Mouse (Mus musculus): ENCODE results near the gene Gjd3. TPM values are rescaled to one million over a fixed set of nuclear protein-coding genes. Genes with fewer than 3 reads are reported as not detected.

The Gjd3 gene
- polyA plus RNA-seq, 1 experiment: not detected

GRCm38 (mm10) chr11:98964201-98964615 lies 18.6 kb downstream of the Gjd3 start:
- Histone ChIP-seq H3K4me3 (ENCODE audit: insufficient read depth, low read length) (peak overlapping the region; percentile 23), H3K27ac (ENCODE audit: insufficient read depth, low read length) (peak overlapping the region; percentile 45), H3K4me1 (ENCODE audit: control insufficient read depth, insufficient read depth, low read length) (peaks cover 31% of the 10 kb centered on the region)
- no peak for TF ChIP-seq POLR2A (IDR thresholded peaks at IDR 0.05; ENCODE audit: low read depth, low read length)
- no peak for TF ChIP-seq CTCF (IDR thresholded peaks at IDR 0.05; ENCODE audit: borderline replicate concordance, insufficient read depth, low read length)

- peak overlapping the region; percentile 82 for H3K4me3 ChIP-seq (ENCODE audit: insufficient read depth, low read length)
- peak overlapping the region; percentile 76 for H3K27ac ChIP-seq (ENCODE audit: insufficient read depth, low read length)
- H3K4me1 ChIP-seq (ENCODE audit: control insufficient read depth, insufficient read depth, low read length): peaks cover 23% of the 10 kb centered on the region
- TF ChIP-seq CTCF (IDR thresholded peaks at IDR 0.05; ENCODE audit: borderline replicate concordance, insufficient read depth, low read length) (no peak), POLR2A (IDR thresholded peaks at IDR 0.05; ENCODE audit: low read depth, low read length) (no peak)
Measured at GRCm38 (mm10) chr11:98963191-98964021, 19.4 kb downstream of the Gjd3 start.

DNA sequence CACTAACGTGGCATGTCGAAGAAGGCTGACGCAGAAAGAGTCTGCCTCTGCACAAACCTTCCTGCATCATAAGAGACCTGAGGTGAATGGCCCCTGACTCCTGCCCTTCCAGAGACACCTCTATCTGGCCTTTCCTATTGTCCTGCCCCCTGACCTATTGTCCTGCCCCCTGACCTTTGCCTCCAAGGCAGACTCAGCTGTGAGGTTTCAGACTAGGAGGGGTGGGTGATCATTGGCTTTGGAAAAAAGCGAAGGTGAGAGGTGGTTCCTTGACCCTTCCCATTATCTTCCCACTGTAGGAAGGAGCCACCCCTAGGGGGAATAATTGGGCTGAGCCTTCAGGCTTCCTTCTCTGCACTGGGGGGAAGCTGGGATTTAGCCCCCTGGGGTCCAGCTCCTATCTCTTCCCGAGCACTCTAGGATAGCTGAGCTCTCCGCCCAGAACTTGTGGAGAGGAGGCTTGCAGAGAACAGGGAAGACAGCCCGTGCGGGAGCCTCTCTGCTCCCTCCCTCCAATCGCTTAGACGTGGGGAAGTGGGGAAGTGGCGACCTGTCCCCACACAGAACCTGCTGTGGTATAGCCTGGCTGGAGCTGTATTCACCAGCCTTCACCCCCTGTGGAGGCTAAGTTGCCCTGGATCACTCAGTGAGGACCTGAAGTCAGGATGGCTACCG lies 20.3 kb downstream of the Gjd3 start:
- Histone ChIP-seq H3K4me3 (ENCODE audit: insufficient read depth, low read length) (peak overlapping the region; percentile 82), H3K27ac (ENCODE audit: insufficient read depth, low read length) (peak overlapping the region; percentile 76), H3K4me1 (ENCODE audit: control insufficient read depth, insufficient read depth, low read length) (peaks cover 17% of the 10 kb centered on the region)
- TF ChIP-seq POLR2A (IDR thresholded peaks at IDR 0.05; ENCODE audit: low read depth, low read length): no peak
- TF ChIP-seq CTCF (IDR thresholded peaks at IDR 0.05; ENCODE audit: borderline replicate concordance, insufficient read depth, low read length): no peak

DNA sequence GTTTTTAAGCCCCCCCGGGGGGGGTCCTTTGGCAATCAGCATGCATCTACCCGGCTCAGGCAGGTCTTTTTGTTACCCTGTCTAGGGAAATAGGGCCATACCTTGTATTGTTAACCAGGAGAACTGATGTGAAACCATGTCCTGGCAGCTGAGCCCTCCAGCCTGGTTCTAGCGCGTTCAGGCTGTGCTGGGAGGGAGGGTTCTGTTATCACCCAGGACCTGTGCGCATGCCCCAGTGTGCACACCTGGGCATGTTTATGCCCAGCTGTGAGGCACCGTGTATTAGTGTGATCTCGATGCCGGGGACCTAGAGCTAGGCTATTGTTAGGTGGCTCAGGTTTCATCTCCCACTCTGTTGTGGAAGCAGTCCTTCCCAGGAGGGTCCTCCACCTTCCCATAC lies 21.1 kb downstream of the Gjd3 start:
- Histone ChIP-seq H3K4me1 (ENCODE audit: control insufficient read depth, insufficient read depth, low read length) (peaks cover 17% of the 10 kb centered on the region), H3K27ac (ENCODE audit: insufficient read depth, low read length) (peak overlapping the region; percentile 76), H3K4me3 (ENCODE audit: insufficient read depth, low read length) (peak overlapping the region; percentile 82)
- TF ChIP-seq POLR2A (IDR thresholded peaks at IDR 0.05; ENCODE audit: low read depth, low read length) (no peak), CTCF (IDR thresholded peaks at IDR 0.05; ENCODE audit: borderline replicate concordance, insufficient read depth, low read length) (no peak)

- Histone ChIP-seq H3K27ac (ENCODE audit: insufficient read depth, low read length) (peak overlapping the region; percentile 76), H3K4me3 (ENCODE audit: insufficient read depth, low read length) (peak overlapping the region; percentile 82), H3K4me1 (ENCODE audit: control insufficient read depth, insufficient read depth, low read length) (peaks cover 12% of the 10 kb centered on the region)
- peak; percentile 60; the same call in 1 of the 2 replicates for TF ChIP-seq POLR2A (IDR thresholded peaks at IDR 0.05; ENCODE audit: low read depth, low read length)
- TF ChIP-seq CTCF (IDR thresholded peaks at IDR 0.05; ENCODE audit: borderline replicate concordance, insufficient read depth, low read length): no peak
Measured at GRCm38 (mm10) chr11:98961051-98961592, 21.7 kb downstream of the Gjd3 start.

DNA sequence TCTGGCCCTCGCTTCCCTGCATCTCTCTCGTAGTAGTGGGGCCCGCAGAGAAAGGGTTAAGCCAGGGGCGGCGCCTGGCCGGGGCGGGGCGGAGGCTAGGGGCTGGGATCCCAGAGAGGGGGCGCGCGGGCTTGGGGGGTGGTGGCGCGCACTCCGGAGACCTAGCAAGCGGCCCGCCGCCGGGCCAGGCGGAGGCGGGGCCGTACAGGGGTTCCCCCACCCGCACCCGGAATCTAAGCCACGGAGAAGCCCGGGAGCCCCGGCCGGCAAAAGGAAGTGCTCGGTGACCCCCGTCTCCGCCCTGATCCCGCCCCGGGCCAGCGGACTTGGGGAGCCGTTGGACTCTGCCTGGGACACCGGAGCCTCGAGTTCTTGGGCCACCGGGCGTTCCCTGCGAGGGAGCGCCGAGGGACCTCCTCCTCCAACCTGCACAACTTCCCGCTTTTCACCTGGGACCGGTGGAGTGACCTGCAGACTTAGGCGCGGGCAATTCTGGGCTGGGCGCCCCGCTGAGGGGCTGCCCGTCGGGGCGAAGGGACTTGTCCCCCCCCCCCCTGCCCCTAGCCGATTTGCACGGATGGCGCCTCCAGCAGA lies 22.4 kb downstream of the Gjd3 start:
- H3K27ac ChIP-seq (ENCODE audit: insufficient read depth, low read length): peak overlapping the region; percentile 76
- TF ChIP-seq CTCF (IDR thresholded peaks at IDR 0.05; ENCODE audit: borderline replicate concordance, insufficient read depth, low read length) (no peak), POLR2A (IDR thresholded peaks at IDR 0.05; ENCODE audit: low read depth, low read length) (0 out of 2 replicates have a peak, but pooled peaks have one; percentile 24)
- H3K4me3 ChIP-seq (ENCODE audit: insufficient read depth, low read length): peak overlapping the region; percentile 82
- H3K4me1 ChIP-seq (ENCODE audit: control insufficient read depth, insufficient read depth, low read length): peaks cover 7% of the 10 kb centered on the region

DNA sequence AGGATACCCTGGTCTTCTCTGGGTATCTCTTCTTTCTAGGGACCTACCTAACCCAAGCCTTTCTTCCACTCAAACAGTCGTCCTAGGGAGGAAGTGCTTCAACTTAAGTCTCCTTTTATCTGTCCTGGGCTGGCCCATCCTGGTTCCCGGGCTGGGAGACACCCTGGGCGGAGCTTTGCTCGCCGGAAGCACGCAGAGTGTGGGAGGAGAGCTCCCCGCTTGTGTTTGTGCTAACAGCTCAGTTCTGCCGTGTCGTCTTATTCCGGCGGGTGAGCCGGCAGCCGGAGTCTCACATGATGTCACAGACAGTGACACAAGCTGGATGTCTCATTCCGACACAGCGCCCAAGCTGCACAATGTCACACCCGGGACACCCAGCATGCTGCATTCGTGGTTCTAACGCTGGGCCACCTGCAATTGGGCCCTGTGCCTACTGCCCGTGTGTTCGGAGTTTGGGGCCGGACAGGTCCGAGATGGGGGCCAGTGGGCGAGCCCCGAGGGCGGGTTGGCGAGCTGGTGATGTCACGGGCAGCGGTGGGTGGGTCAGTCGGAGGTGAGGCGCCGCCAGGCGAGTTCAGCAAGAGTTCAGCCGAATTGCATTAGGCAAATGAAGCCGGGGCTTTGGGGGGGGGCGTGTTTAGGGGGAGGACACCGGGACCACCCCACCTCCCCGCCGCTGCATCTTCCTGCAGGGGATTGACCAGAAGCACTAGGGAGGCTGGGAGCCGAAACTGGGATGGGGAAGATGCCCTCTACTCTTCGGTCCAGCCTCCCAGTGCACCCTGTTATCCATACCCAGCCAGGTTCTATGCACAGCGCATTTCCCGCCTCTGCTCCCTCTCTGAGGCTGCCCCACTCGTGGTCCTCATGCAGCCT lies 23.1 kb downstream of the Gjd3 start:
- Histone ChIP-seq H3K4me1 (ENCODE audit: control insufficient read depth, insufficient read depth, low read length) (peaks cover 6% of the 10 kb centered on the region), H3K27ac (ENCODE audit: insufficient read depth, low read length) (peak overlapping the region; percentile 66), H3K4me3 (ENCODE audit: insufficient read depth, low read length) (peak overlapping the region; percentile 82)
- TF ChIP-seq CTCF (IDR thresholded peaks at IDR 0.05; ENCODE audit: borderline replicate concordance, insufficient read depth, low read length) (no peak), POLR2A (IDR thresholded peaks at IDR 0.05; ENCODE audit: low read depth, low read length) (peak; percentile 85)

DNA sequence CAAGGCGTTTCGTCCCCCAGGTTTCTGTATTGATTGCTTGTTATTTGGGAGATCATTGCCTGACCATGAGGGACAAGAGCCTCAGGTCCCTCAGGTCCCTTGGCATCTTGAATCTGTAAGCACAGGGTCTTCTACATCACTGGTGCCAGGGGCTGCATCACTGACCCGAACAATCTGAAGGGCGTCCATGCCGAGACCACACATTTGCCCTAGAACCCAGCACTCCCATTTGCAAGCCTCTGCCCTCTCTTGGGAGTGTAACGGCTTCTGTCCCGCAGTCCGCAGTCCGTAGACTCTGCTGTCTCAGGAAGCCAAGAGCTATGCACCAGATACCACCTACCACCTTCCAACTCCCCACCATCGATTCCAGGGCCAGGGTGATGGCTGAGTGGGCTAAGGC lies 26.5 kb downstream of the Gjd3 start:
- Histone ChIP-seq H3K27ac (ENCODE audit: insufficient read depth, low read length) (no peak overlapping the region), H3K4me1 (ENCODE audit: control insufficient read depth, insufficient read depth, low read length) (peaks cover 12% of the 10 kb centered on the region), H3K4me3 (ENCODE audit: insufficient read depth, low read length) (no peak overlapping the region)
- TF ChIP-seq POLR2A (IDR thresholded peaks at IDR 0.05; ENCODE audit: low read depth, low read length) (no peak), CTCF (IDR thresholded peaks at IDR 0.05; ENCODE audit: borderline replicate concordance, insufficient read depth, low read length) (no peak)

Measured in embryonic fibroblast, embryonic 13.5 days (primary cell).